Mouse (Mus musculus) myocyte (in vitro differentiated cells): ENCODE data around the gene Cphx3. TPM values are rescaled to one million over a fixed set of nuclear protein-coding genes. Genes with fewer than 3 reads are reported as not detected.
"Not testable (repeated sequence)": the region's sequence is repeated elsewhere in the genome, so short reads cannot be mapped to it uniquely, and the experiment has no call there.

ENCODE experiments used
- H3K27me3 ChIP-seq: one replicate; pipeline ENCODE4 v1.6.1; 2011; ENCODE audit not compliant: control insufficient read depth, insufficient read depth, insufficient read length
- H3K36me3 ChIP-seq: one replicate; pipeline ENCODE4 v1.6.1; 2011; ENCODE audit not compliant: control insufficient read depth, insufficient read depth
- H3K4me2 ChIP-seq: one replicate; pipeline ENCODE4 v1.6.1; 2011; ENCODE audit warnings: low read depth, control low read depth
- H3K4me3 ChIP-seq: one replicate; pipeline ENCODE4 v1.5.1; 2011; ENCODE audit warnings: mild to moderate bottlenecking, control low read depth, moderate library complexity
- H3K79me2 ChIP-seq: one replicate; pipeline ENCODE4 v1.6.1; 2011; ENCODE audit not compliant: control insufficient read depth, insufficient read depth
- H3ac ChIP-seq: one replicate; pipeline ENCODE4 v1.6.1; 2011; ENCODE audit not compliant: control insufficient read depth, insufficient read length
- polyA plus RNA-seq: library from polyadenylated mRNA; unstranded; fragments of >200 nt; fragmentation: generic; extraction: Trizol; gene quantifications from one replicate; pipeline ENCODE4 v1.2.1, GENCODE M21; 2012; ENCODE audit warnings: missing spikeins

Gene Cphx3
- 0.23 TPM for polyA plus RNA-seq

DNA sequence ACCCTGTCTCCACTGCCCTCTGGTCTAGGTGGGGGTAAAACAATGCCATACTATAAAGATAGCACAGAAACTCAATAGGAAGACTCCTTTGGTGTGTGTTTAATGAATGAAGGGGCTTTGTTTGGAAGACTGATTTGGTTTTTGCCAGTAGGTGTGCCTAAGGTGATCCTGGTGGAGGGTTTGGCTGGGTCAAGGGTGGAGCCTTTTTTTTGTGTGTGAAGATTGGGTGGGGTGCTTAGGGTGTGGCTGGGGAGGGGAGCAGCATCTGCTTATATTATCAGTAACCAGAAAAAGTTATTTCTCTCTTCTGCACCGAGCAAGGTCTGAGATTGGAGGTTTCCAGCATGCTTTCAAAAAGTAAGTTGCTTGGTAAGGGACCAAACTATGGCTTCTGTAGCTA is at the start of gene Cphx3:
Cphx3 (plus strand) TSS at position 301 of the 400 bp plus-strand sequence.
- H3K27me3 ChIP-seq, H3ac ChIP-seq, H3K79me2 ChIP-seq, H3K4me2 ChIP-seq, H3K36me3 ChIP-seq, H3K4me3 ChIP-seq: not testable (repeated sequence)

DNA sequence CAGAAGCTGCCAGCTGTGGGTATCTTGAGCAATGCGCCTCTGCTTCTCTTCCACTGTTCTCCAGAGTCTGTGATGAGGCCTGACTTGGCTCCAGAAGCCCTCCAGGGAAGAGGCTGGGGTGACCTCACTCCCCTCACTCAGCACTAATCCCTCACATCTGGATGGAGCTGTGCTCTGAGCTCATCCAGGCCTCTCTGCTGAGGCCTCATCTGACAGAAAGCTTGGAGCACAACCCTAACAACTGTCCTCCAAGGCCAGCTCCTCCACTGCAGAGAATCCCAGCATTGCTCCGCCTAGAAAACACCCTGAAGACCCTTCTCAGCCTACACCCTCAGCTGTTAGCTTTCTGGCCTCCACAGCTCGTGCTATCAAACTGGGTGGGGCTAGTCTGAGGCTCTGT is 47.7 kb upstream of the Cphx3 start:
- H3K27me3 ChIP-seq, H3ac ChIP-seq, H3K79me2 ChIP-seq, H3K4me2 ChIP-seq, H3K4me3 ChIP-seq, H3K36me3 ChIP-seq: not testable (repeated sequence)

GRCm38 (mm10) chr14:26035439-26035838 is 46.7 kb upstream of the Cphx3 start:
- not testable (repeated sequence) for H3K4me3 ChIP-seq, H3K27me3 ChIP-seq, H3ac ChIP-seq

DNA sequence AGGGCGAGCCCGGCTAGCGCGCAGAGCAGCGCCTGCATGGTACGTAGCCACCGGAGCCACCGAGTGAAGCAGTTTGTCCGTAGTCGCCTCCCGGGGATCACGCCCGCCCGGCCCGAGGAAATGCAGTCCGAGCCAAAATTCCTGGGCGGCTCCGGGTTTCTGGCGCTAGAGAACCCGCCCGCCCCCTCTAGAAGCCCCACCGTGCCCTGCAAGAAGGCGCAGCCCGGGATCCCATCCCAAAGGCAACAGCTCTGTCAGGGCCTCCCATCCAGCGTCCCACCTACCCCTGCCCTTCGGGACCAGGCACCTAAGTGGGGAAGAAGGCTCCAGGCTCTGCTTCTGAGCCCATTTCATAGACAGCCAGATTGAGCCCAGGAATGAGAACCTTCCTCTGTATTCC is 39.5 kb upstream of the Cphx3 start, which contains the start of gene Gm9780:
Gm9780 (minus strand) TSS at position 101 of the 400 bp plus-strand sequence.
- not testable (repeated sequence) for H3ac ChIP-seq, H3K27me3 ChIP-seq

More at GRCm38 (mm10) chr14:26035439-26035838, 46.7 kb upstream of the Cphx3 start:
- H3K36me3 ChIP-seq, H3K4me2 ChIP-seq, H3K79me2 ChIP-seq: not testable (repeated sequence)

DNA sequence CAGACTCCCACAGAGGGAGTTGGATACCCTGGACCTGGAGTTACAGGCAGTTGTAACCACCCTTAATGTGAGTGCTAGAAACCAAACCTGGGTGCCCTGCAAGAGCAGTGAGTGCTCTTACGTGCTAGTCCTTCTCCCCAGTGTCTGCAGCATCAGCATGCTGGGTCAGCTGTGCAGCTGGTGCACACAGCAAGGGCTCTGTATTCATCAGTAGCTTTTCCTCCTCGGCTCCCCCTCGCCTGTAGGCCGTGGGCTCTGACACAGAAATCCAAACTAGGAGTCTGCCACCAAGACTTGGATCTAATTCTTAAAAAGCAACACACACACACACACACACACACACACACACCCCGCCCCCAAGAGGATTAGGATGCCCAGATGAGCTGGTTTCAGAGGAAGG is 37.1 kb upstream of the Cphx3 start:
- H3K4me2 ChIP-seq, H3K79me2 ChIP-seq, H3K27me3 ChIP-seq, H3K36me3 ChIP-seq, H3ac ChIP-seq, H3K4me3 ChIP-seq: not testable (repeated sequence)

More for the DNA sequence above, 39.5 kb upstream of the Cphx3 start, which contains the start of gene Gm9780:
- not testable (repeated sequence) for H3K79me2 ChIP-seq, H3K36me3 ChIP-seq, H3K4me3 ChIP-seq, H3K4me2 ChIP-seq

GRCm38 (mm10) chr14:26047026-26047425 is 35.1 kb upstream of the Cphx3 start:
- not testable (repeated sequence) for H3K79me2 ChIP-seq, H3ac ChIP-seq, H3K36me3 ChIP-seq, H3K27me3 ChIP-seq, H3K4me3 ChIP-seq, H3K4me2 ChIP-seq

GRCm38 (mm10) chr14:26048767-26049166 is 33.3 kb upstream of the Cphx3 start:
- H3K79me2 ChIP-seq, H3K4me3 ChIP-seq, H3K27me3 ChIP-seq, H3K36me3 ChIP-seq, H3K4me2 ChIP-seq, H3ac ChIP-seq: not testable (repeated sequence)

DNA sequence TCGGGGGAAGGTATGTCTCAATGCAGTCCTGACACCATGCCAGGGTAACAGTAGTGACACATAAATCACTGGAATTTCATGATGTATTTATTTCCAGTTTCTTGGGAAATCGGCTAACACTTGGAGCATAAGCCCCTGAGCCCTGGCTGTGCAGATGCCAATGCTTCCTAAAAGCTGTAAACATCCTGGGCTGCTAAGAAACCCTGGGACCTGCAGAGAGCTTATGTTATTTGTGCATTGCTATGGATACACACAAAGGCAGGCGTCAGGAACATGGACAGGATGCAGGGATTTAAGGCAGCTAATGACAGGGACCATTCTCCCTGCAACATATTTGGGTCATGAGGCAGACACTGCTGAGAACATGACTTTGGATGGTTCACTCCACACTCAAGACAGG is 23.9 kb upstream of the Cphx3 start:
- H3ac ChIP-seq, H3K79me2 ChIP-seq, H3K27me3 ChIP-seq, H3K4me2 ChIP-seq, H3K4me3 ChIP-seq, H3K36me3 ChIP-seq: not testable (repeated sequence)

DNA sequence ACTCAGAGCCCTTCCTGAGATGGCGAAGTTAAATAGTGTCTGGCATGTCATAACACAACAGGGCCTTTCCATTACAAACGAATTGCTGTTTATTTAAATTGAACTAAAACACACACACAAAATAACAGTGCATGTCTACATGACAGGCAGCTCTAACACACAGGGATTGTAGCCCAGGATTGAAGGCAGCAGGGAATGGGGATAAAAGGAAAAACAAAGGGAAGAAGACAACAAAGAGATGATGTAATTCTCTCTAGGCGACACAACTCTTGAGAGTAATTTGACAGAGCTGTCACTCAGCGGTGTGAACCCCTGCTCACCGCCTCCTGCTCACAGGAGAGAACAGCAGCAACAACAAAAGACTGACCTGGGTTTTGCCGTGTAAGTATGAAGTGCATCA is 22.7 kb upstream of the Cphx3 start:
- not testable (repeated sequence) for H3K79me2 ChIP-seq, H3K4me2 ChIP-seq, H3K27me3 ChIP-seq, H3K4me3 ChIP-seq, H3ac ChIP-seq, H3K36me3 ChIP-seq

DNA sequence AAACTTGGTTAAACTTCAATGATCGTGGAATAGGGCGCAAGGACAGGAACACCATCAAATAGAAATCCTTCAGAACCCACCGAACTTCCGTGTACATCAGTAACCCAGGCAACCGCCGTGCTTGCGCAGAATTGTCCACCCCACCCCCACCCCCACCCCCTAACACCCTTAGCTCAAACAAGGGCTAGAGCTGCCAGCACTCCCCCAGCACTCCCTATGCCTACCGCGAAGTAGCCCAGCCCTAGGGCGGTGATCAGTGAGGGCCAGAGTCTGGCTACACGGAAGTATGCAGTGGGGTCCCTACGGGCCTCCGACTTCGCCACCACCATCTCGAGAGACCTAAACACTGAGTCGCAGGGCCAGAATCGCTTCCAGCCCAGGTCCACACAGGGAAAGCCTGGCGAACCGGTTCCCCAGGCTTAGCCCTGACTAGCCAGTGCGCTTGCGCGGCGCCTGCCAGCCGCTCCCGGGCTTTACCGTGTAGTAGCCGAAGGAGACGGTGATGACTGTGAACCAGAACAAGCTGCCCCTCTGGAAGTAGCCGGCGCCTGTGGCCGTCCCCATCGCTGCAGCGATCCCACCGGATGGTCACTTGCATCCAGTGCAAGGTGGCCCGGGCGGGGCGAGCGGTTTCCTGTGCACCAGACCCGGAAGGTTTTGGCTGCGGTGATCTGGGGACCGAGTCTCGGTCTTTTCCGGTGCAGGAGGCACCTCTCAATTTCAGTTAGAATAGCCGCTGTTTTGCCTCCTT is 15.3 kb upstream of the Cphx3 start:
- not testable (repeated sequence) for H3ac ChIP-seq, H3K27me3 ChIP-seq, H3K4me2 ChIP-seq, H3K4me3 ChIP-seq, H3K36me3 ChIP-seq, H3K79me2 ChIP-seq

DNA sequence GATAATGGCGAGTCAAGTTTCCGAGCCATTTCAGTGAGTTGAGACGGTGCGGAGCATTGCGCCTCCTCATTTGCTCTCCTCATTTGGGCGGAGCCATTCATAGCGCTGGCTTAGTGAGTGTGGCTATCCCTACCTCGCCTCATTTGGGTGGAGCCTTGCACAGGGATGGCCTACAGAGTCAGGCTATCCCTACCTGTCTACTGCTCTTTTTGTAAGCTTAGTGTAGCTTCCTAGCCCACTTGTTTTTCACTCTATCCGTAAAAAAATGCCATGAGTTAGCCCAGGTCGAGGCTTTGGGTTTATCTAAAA is 14.8 kb upstream of the Cphx3 start, which contains the start of gene Tmem254c:
Tmem254c (minus strand) TSS at position 31 of the 309 bp plus-strand sequence.
- not testable (repeated sequence) for H3K4me2 ChIP-seq, H3K4me3 ChIP-seq, H3K36me3 ChIP-seq, H3K27me3 ChIP-seq, H3ac ChIP-seq, H3K79me2 ChIP-seq

- H3ac ChIP-seq, H3K4me2 ChIP-seq, H3K36me3 ChIP-seq, H3K79me2 ChIP-seq, H3K27me3 ChIP-seq, H3K4me3 ChIP-seq: not testable (repeated sequence)
Measured at GRCm38 (mm10) chr14:26076620-26077390, 5.3 kb upstream of the Cphx3 start.

DNA sequence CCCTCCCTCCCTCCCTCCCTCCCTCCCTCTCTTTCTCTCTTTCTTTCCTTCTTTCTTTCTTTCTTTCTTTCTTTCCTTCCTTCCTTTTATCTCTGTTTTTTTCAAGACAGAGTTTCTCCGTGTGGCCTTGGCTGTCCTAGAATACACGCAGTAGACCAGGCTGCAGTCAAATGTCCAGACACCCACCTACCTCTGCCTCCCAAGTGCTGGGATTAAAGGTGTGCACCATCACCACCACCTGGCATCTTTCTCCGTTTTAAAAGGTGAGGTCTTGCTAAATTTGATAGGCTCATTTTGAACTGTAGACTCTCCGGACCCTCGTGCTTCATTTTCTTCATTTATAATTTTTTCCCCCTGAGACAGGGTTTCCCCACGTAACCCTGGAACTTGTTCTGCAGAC is 881 bp upstream of the Cphx3 start, which contains the start of gene Cphx2:
Cphx2 (plus strand) TSS at position 301 of the 400 bp plus-strand sequence.
- not testable (repeated sequence) for H3K4me3 ChIP-seq, H3K79me2 ChIP-seq, H3ac ChIP-seq, H3K4me2 ChIP-seq, H3K27me3 ChIP-seq, H3K36me3 ChIP-seq
